Mouse (Mus musculus) intestine, embryonic 16.5 days (tissue): ENCODE results near the gene 1700013G24Rik. TPM values are rescaled to one million over a fixed set of nuclear protein-coding genes. Genes with fewer than 3 reads are reported as not detected.
"Not testable (repeated sequence)": the region's sequence is repeated elsewhere in the genome, so short reads cannot be mapped to it uniquely, and the experiment has no call there.

Experiments used
- ATAC-seq: fragments of 200-750 bp; cut with Nextera tagmentation; 2 replicates; pipeline ENCODE4 v1.8.0; 2017; ENCODE audit warnings: moderate TSS enrichment, moderate library complexity
- H3K27ac ChIP-seq: fragments of 300-500 bp; sonication (generic); 2 replicates; pipeline ENCODE4 v1.5.1; 2014; ENCODE audit warnings: mild to moderate bottlenecking, low read length
- H3K27me3 ChIP-seq: fragments of 300-500 bp; sonication (generic); replicated peaks from 2 replicates; pipeline ENCODE4 v1.6.1; 2014; ENCODE audit warnings: low read length, control low read depth, mixed read lengths; ENCODE audit not compliant: control insufficient read depth, insufficient read depth
- H3K36me3 ChIP-seq: fragments of 300-500 bp; sonication (generic); 2 replicates; pipeline ENCODE4 v1.6.1; 2014; ENCODE audit warnings: low read length, control low read depth; ENCODE audit not compliant: control insufficient read depth, insufficient read depth
- H3K4me1 ChIP-seq: fragments of 300-500 bp; sonication (generic); 2 replicates; pipeline ENCODE4 v1.6.1; 2014; ENCODE audit warnings: low read length, control low read depth, mixed read lengths; ENCODE audit not compliant: control insufficient read depth, insufficient read depth
- H3K4me2 ChIP-seq: fragments of 300-500 bp; sonication (generic); 2 replicates; pipeline ENCODE4 v1.6.1; 2014; ENCODE audit warnings: low read depth, low read length, control low read depth
- H3K4me3 ChIP-seq: fragments of 300-500 bp; sonication (generic); 2 replicates; pipeline ENCODE4 v1.5.1; 2014; ENCODE audit warnings: mild to moderate bottlenecking, low read length
- H3K9ac ChIP-seq: fragments of 300-500 bp; sonication (generic); 2 replicates; pipeline ENCODE4 v1.6.1; 2014; ENCODE audit warnings: low read depth, low read length
- H3K9me3 ChIP-seq: fragments of 300-500 bp; sonication (generic); 2 replicates; pipeline ENCODE4 v1.6.1; 2016; ENCODE audit warnings: low read length, control low read depth; ENCODE audit not compliant: control insufficient read depth
- WGBS: fragments of 180-500 bp; shearing (Covaris S2); extraction: QIAGEN DNeasy Blood & Tissue Kit; methylation state at CpG from one replicate; pipeline ENCODE4 v1.1.7; 2014; 5-methylcytosine and 5-hydroxymethylcytosine counted together
- polyA plus RNA-seq: library from polyadenylated mRNA; unstranded; fragments of >200 nt; fragmentation: Nextera tagmentation; extraction: Ambion mirVana; gene quantifications from 2 replicates; pipeline ENCODE4 v1.2.1, GENCODE M21; 2015

1700013G24Rik gene
- polyA plus RNA-seq = not detected in 2 replicates

DNA sequence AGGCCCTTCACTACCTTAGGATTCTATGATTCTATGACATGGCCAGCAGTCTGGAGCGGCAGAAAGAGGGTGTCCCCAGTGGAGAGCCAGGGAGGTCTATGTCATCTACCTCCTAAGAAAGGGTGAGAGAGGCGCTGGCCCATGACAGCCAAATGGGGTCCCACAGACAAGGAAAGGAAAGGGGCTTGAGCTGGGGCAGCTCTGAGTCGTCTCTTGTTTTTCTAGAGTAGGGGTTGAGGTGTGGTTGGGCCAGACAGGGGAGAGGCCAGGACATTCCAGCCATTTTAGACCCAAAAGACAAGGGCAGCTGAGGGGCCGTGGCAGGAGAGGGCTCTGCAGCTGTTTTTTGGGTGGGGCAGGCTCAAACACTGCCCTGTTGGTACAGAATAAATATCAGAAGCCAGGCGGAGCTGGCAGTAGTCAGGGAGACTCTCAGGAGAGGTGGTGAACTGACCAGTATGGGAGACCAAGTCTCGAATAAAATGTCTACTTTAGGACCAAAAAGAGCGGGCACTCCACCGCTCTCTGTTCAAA, at the start of gene 1700013G24Rik:
Gene 1700013G24Rik (plus strand): TSS at position 51 of the 534 bp plus-strand sequence.
- WGBS = 78% methylated on average over 8 of the region's 8 CpGs
- H3K27me3 ChIP-seq = no peaks in the 10 kb centered on the region
- no peak within 1 kb of the TSS for H3K4me2 ChIP-seq
- no peaks in the 10 kb centered on the region for H3K36me3 ChIP-seq
- no peak within 1 kb of the TSS for H3K27ac ChIP-seq
- H3K4me1 ChIP-seq = peaks cover 8% of the 10 kb centered on the region; the same call in 1 of the 2 replicates
- no peak for ATAC-seq
- no peak within 1 kb of the TSS for H3K9ac ChIP-seq
- no peaks in the 10 kb centered on the region for H3K9me3 ChIP-seq
- no peak within 1 kb of the TSS for H3K4me3 ChIP-seq

DNA sequence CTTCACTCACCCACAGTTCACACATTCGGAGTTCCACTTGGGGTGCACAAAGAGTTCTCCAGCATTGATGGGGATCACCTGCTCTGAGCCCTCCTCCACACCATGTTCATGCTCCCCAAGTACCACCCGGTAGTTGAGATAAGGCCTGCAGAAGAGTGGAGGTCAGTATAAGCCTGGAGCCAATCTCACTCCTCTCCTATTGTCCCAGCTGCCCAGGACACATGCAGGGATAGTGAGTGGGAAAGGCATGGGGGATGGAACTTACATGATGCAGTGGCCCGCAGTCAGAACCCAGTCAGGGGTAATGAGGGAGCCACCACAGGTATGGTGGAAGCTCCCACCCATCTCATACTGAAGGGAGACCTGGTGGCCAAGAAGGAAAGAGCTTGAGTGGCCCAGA, 47.5 kb upstream of the 1700013G24Rik start:
- no peaks in the 10 kb centered on the region for H3K4me1 ChIP-seq
- H3K27ac ChIP-seq = no peak overlapping the region
- WGBS = 88% methylated on average over 3 of the region's 3 CpGs
- no peak overlapping the region for H3K9ac ChIP-seq
- H3K4me2 ChIP-seq = no peak overlapping the region
- no peak for ATAC-seq
- no peak overlapping the region for H3K4me3 ChIP-seq
- H3K9me3 ChIP-seq = no peaks in the 10 kb centered on the region
- H3K27me3 ChIP-seq = no peaks in the 10 kb centered on the region
- H3K36me3 ChIP-seq = no peaks in the 10 kb centered on the region

DNA sequence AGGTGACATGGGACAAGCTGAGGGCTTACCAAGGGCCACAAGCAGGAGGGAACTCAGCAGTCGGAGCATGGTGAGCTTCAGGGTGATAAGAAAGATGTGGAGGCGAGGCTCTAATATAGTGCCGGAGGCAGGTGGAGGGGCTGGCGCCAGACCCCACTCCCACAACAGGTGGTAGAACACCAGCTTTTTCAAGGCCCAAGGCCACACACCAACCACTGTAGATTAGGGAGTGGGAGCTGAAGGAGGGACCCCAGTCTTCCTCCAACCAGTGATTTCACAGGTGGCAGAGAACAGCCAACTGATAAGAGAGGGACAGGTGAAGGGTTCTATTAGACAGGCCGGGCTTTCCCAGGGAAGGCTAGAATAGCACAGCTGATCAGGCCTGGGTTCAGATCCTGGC, 43.4 kb upstream of the 1700013G24Rik start, which contains the start of gene Cela3a:
Gene Cela3a (minus strand): TSS at position 101 of the 400 bp plus-strand sequence.
- no peaks in the 10 kb centered on the region for H3K4me1 ChIP-seq
- H3K9me3 ChIP-seq = no peaks in the 10 kb centered on the region
- H3K27ac ChIP-seq = no peak within 1 kb of the TSS
- no peaks in the 10 kb centered on the region for H3K27me3 ChIP-seq
- no peak within 1 kb of the TSS for H3K4me3 ChIP-seq
- H3K4me2 ChIP-seq = no peak within 1 kb of the TSS
- H3K36me3 ChIP-seq = no peaks in the 10 kb centered on the region
- no peak within 1 kb of the TSS for H3K9ac ChIP-seq
- ATAC-seq = no peak
- 83% methylated on average over 5 of the region's 5 CpGs for WGBS

DNA sequence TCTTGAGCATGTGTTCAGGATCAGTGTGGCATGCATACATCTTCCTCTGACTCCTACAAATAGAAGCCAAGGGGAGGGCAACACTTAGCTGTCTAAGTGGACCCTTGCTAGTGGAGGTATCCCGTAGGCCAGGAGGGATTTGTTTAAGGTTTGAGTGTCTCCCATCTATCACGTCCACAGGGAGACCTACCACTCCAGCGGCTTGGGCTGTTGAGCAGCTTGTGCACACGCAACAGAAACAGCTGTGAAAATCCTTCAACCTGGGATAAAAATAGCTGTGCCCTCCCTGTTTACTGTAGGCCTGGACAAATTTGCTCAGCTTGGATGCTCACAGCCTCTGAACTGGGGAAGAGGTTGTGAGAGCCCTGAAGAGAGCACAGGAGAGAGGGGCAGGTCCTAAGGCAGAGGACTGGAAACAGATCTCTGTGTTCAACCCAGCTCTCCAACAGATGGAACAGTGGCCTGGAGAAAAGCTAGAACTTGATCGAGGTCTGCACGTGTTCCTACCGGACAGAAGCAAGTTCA, 40.8 kb upstream of the 1700013G24Rik start:
- not testable (repeated sequence) for H3K4me3 ChIP-seq, H3K9me3 ChIP-seq, H3K4me1 ChIP-seq, H3K27me3 ChIP-seq, H3K9ac ChIP-seq, H3K27ac ChIP-seq, H3K4me2 ChIP-seq, H3K36me3 ChIP-seq
- peak; percentile 65; the same call in 1 of the 2 replicates for ATAC-seq
- WGBS = 64% methylated on average over 7 of the region's 7 CpGs

DNA sequence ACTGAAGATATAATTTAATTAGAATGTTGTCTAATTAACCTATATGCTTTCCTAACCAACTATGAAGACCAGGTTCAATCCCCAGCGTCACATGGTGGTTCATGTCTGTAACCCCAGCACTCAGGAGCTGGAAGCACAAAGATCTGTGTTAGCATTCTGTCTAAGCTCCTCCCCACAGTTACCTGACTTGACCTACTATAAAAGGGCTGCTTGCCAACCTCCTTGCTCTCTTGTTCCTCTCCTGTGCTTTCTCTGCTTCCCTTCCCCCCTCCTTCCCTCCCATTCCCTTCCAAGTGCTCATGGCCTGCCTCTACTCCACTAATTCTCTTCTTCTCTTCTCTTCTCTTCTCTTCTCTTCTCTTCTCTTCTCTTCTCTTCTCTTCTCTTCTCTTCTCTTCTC, 38.1 kb upstream of the 1700013G24Rik start:
- no peak overlapping the region for H3K4me2 ChIP-seq
- no peak for ATAC-seq
- WGBS = 71% methylated on average over 1 of the region's 1 CpGs
- H3K4me1 ChIP-seq = no peaks in the 10 kb centered on the region
- H3K9me3 ChIP-seq = no peaks in the 10 kb centered on the region
- no peaks in the 10 kb centered on the region for H3K27me3 ChIP-seq
- H3K36me3 ChIP-seq = no peaks in the 10 kb centered on the region
- H3K4me3 ChIP-seq = no peak overlapping the region
- no peak overlapping the region for H3K27ac ChIP-seq
- H3K9ac ChIP-seq = no peak overlapping the region

DNA sequence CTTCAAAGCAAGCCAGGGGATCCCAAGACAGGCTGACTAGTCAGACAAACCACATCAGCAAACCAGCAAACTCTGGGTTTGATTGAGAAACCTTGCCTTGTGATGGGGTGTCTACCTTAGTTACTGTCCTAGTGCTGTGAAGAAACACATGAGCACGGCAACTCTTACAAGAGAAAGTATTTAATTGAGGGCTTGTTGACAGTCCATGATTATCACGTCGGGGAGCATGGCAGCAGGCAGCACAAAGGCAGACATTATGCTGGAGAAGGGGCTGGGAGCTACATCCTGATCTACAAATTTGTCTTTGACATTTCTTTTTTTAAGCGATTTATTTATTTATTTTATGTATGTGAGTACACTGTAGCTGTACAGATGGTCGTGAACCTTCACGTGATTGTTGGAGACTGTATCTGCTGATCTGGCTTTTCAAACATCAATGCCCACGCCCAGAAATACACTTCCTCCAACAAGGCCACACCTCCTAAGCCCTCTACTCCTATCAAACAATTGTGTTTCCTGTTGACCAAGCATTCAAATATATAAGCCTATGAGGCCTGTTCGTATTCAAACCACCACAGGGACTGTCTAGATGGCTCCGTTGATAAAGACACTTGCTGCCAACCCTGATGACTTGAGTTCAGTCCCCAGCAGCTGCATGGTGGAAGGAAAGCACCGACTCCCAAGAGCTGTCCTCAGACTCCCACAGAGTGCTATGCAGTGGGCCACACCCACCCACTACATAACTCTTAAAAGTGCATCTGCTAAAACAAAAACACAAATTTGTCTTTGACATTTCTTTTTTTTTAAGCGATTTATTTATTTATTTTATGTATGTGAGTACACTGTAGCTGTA, 35.1 kb upstream of the 1700013G24Rik start:
- no peaks in the 10 kb centered on the region for H3K9me3 ChIP-seq
- no peak overlapping the region for H3K4me3 ChIP-seq
- H3K36me3 ChIP-seq = no peaks in the 10 kb centered on the region
- no peaks in the 10 kb centered on the region for H3K4me1 ChIP-seq
- WGBS = 62% methylated on average over 11 of the region's 11 CpGs
- no peak overlapping the region for H3K9ac ChIP-seq
- ATAC-seq = peak; percentile 73
- H3K27ac ChIP-seq = no peak overlapping the region
- no peak overlapping the region for H3K4me2 ChIP-seq
- no peaks in the 10 kb centered on the region for H3K27me3 ChIP-seq

DNA sequence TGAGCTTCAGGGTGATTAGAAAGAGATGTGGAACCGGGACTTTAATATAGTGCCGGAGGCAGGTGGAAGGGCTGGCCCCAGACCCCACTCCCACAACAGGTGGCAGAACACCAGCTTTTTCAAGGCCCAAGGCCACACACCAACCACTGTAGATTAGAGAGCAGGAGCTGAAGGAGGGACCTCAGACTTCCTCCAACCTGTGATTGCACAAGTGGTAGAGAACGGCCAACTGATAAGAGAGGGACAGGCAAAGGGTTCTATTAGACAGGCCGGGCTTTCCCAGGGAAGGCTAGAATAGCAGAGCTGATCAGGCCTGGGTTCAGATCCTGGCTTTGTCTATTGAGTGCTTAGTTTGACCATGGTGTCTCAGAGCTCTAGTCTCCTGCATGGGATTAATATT, 22.6 kb upstream of the 1700013G24Rik start, which contains the start of gene Cela3b:
Gene Cela3b (minus strand): TSS at position 39 of the 400 bp plus-strand sequence.
- Histone ChIP-seq H3K27ac (no peak within 1 kb of the TSS), H3K9ac (no peak within 1 kb of the TSS), H3K4me2 (no peak within 1 kb of the TSS), H3K9me3 (no peaks in the 10 kb centered on the region), H3K4me3 (no peak within 1 kb of the TSS), H3K4me1 (no peaks in the 10 kb centered on the region), H3K36me3 (no peaks in the 10 kb centered on the region), H3K27me3 (no peaks in the 10 kb centered on the region)
- 70% methylated on average over 4 of the region's 4 CpGs for WGBS
- peak; percentile 83 for ATAC-seq

DNA sequence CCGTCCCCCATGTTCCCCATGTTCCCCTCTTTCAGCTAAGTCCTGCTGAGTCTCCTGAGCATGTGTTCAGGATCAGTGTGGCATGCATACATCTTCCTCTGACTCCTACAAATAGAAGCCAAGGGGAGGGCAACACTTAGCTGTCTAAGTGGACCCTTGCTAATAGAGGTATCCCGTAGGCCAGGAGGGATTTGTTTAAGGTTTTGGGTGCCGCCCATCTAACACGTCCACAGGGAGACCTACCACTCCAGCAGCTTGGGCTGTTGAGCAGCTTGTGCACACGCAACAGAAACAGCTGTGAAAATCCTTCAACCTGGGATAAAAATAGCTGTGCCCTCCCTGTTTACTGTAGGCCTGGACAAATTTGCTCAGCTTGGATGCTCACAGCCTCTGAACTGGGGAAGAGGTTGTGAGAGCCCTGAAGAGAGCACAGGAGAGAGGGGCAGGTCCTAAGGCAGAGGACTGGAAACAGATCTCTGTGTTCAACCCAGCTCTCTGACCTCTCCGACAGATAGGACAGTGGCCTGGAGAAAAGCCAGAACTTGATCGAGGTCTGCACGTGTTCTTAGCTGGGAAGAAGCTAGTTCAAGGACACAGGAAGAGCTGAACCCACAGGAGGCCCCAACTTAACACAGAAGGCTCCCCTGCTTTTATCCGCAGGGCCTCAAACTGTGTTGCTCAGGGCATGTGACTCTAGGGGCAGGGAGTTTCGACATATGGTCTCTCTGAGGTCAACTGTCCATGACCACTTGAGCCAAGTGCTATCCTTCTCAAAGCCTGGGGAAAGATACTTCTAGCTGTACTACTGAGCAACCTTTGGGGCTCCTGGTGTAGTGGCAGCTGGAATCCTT, 20.2 kb upstream of the 1700013G24Rik start:
- not testable (repeated sequence) for H3K9ac ChIP-seq, H3K27ac ChIP-seq, H3K4me3 ChIP-seq, H3K4me2 ChIP-seq, H3K4me1 ChIP-seq, H3K9me3 ChIP-seq, H3K27me3 ChIP-seq, H3K36me3 ChIP-seq
- 60% methylated on average over 10 of the region's 10 CpGs for WGBS
- ATAC-seq = peak; percentile 66
